In the genomic region with DNA sequence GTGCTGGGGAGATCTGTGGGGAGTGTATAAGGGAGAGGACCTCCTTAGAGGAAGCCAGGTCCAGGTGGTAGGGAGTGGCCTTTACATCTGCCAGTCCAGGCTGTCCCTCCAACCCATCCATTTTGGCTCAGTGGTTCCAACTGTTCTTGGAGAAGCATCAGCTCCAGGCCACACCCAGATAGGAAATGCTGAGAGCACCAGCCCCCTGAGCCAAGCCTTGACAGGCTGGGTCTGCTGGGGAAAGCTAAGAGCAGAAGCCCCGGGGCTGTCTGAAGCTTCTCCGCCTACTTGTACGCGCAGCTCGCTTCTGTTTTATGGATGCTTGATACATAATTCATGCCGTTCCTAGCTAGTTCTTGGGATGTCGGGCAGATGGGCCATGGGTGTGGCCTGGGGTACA, we compare ENCODE assay signal across 11 mouse cellular contexts. TPM values are rescaled to one million over a fixed set of nuclear protein-coding genes. Genes with fewer than 3 reads are reported as not detected.
A peak's percentile ranks its signal among the peaks of the same experiment; 100 is the strongest.
DNase-seq lines count a peak whose midpoint lies in the region.
"Had no signal": no experiment of that assay in that cellular context is flagged by ENCODE, and none has a peak within 500 bp of the region (broad histone marks: within the 10 kb centered on the region; RNA-seq: fewer than 3 reads in every experiment).

No protein-coding gene starts in this region.

- intact Hi-C loops in left cerebral cortex, postnatal 25 days (cut with DNase I): loop anchor here (5.0 kb wide), 1 partner anchor 38 kb away; a partner anchor contains a TSS

- 81% methylated on average over 7 of the region's 7 CpGs for WGBS in heart, embryonic 10.5 days

- H3K4me3 ChIP-seq in heart, embryonic 10.5 days: no peak overlapping the region
- H3K4me3 ChIP-seq: embryonic facial prominence, embryonic 13.5 days had no signal

- H3K27ac ChIP-seq in heart, embryonic 10.5 days: no peak overlapping the region
- H3K27ac ChIP-seq: embryonic facial prominence, embryonic 13.5 days had no signal

- no peaks in the 10 kb centered on the region for H3K9me3 ChIP-seq in heart, embryonic 10.5 days
- H3K9me3 ChIP-seq: embryonic facial prominence, embryonic 13.5 days had no signal

- H3K4me1 ChIP-seq in heart, embryonic 10.5 days: peaks cover 78% of the 10 kb centered on the region

- H3K36me3 ChIP-seq in heart, embryonic 10.5 days: no peaks in the 10 kb centered on the region
- H3K36me3 ChIP-seq: embryonic facial prominence, embryonic 13.5 days had no signal

- peak; percentile 95 for DNase-seq in heart, adult 11 months
- no peak for DNase-seq in heart, embryonic 10.5 days (ENCODE audit: low spot score)
- DNase-seq in ES-CJ7 (ENCODE audit: low read depth, low spot score): peak; percentile 17
- peak; percentile 46 to 48 for DNase-seq in cerebellum, postnatal 25 days
- DNase-seq in left cerebral cortex, postnatal 25 days (ENCODE audit: low spot score in 2 of 2): peak; percentile 55 to 78
- DNase-seq in ovary, postnatal 36 days (ENCODE audit: low spot score): no peak
- no peak for DNase-seq in embryo, embryonic 11 days
- DNase-seq in B cell, adult 2 months: no peak
- DNase-seq: adrenal gland, postnatal 10 days; kidney, postnatal 14 days had no signal

- peaks cover 73% of the 10 kb centered on the region for H3K27me3 ChIP-seq in heart, embryonic 10.5 days (ENCODE audit: insufficient read depth, poor library complexity, severe bottlenecking)
- H3K27me3 ChIP-seq: embryonic facial prominence, embryonic 13.5 days had no signal

RNA-seq across cellular contexts. Expression of a gene that starts 39.9 kb away (rescaled TPM):
- polyA plus RNA-seq in heart, embryonic 10.5 days (2016; fragmentation: Nextera tagmentation; extraction: Ambion mirVana): 26.6 and 41.3 TPM in 2 replicates
- total RNA-seq in left cerebral cortex, postnatal 25 days (2021): 100 to 1,000 TPM in 1 of 2 experiments, 10 to 100 TPM in 1; 92.8 to 112 TPM

Comparison
In these comparisons a context has a peak if more than half of its experiments do, and no peak if none do; other contexts are left out.
1. DNase-seq: peak in heart, adult 11 months (single experiment), ES-CJ7 (single experiment), cerebellum, postnatal 25 days (2 of 2) and left cerebral cortex, postnatal 25 days (2 of 2); none in heart, embryonic 10.5 days (single experiment), ovary, postnatal 36 days (single experiment), embryo, embryonic 11 days (single experiment) and B cell, adult 2 months (0 of 2).